Mouse (Mus musculus) 3134 (cell line): Measurements from ENCODE around the gene Snrpg.
A peak's percentile ranks its signal among the peaks of the same experiment; 100 is the strongest.
"Not testable (repeated sequence)": the region's sequence is repeated elsewhere in the genome, so short reads cannot be mapped to it uniquely, and the experiment has no call there.

Experiments used
- DNase-seq: peaks from one replicate; pipeline ENCODE4 v3.0.0-alpha.2; 2011; ENCODE audit warnings: low spot score; ENCODE audit not compliant: insufficient read length; ENCODE audit errors: extremely low read depth

Snrpg gene

DNA sequence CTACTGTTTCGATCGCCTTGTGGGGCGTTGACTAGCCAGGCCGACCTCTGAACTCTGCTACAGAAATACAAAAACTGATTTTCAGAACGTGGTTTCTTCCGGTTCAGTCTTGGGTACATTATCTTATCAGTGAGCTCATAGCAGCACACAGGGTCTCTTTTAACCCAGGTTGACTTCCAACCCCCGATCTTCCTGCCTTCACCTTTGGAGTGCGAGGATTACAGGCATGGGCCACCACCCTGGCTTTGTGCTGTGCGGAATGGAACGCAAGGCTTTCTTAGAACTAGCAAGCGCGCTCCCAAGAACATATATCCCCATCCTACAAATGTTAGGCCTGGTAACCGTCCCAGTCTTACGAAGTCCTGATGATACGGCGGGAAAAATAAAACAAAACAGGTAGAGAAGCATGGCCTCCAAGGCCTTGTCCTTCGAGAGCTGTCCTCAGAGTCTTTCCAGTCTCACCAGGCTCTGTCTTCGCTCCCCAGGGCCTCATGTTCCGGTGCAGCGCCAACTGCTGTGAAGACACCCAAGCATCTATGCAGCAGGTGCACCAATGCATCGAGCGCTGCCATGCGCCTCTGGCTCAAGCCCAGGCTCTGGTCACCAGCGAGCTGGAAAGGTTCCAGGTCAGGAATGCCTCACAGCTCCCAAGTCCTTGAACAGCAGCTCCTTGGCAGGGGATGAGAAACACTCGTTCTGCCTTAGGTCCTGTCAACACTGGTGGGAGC is 4.8 kb upstream of the Snrpg start:
- DNase-seq, result peak; percentile 69

DNA sequence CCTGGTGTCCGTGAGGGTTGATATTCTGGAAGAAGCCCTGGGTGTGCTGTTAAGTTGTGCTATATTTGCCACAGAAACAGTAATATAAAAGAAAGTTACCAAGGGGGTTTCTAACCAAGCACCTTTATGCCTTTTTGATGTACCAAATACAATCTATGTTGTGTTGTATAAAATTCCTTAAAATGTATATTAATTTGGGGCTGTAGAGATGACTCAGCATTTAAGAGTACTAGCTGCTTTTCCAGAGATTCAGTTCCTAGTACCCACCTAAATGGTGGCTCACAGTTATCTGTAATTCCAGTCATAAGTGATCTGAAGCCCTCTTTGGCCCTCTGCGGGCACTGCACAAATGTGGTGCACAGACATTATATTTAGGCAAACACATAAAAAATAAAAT is 4.3 kb upstream of the Snrpg start:
- DNase-seq, result no peak

DNA sequence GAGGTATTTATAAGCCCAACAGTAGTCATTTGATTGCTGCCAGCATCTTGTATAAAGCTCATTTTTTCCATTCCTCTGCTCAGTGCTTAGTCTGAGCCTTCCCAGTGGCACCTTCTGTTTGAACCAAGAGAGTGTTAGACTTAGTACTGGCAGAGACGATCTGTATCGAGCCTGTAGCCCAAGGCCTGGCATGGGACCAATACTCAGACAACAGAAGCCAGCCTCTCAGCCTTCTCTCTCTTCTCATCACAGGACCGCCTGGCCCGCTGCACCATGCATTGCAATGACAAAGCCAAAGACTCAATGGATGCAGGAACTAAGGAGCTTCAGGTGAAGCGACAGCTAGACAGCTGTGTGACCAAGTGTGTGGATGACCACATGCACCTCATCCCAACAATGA is 2.6 kb upstream of the Snrpg start:
- no peak for DNase-seq

DNA sequence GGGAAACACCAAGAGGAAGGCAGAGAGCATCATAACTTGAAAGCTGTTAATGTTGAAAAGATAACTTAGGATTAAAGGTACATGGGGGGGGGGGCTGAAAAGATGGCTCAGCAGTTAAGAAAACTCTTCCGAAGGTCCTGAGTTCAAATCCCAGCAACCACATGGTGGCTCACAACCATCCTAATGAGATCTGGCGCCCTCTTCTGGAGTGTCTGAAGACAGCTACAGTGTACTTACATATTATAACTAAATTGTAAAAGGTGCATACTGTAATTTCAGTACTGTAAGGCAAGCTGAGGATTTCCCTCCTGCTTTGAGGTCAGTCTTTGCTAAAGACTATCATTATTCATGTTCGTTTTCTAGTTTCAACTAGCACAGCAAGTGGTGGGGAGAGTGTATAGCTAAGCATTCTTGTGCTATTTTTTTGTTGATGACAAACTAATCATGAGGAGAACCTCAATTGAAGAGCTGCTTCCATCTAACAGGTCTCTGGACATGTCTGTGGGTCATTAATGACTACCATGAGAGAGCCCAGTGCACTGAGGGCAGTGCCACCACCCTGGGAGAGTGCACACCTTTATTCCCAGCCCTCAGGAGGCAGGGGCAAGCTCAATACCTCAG is 901 bp upstream of the Snrpg start:
- no peak for DNase-seq

DNA sequence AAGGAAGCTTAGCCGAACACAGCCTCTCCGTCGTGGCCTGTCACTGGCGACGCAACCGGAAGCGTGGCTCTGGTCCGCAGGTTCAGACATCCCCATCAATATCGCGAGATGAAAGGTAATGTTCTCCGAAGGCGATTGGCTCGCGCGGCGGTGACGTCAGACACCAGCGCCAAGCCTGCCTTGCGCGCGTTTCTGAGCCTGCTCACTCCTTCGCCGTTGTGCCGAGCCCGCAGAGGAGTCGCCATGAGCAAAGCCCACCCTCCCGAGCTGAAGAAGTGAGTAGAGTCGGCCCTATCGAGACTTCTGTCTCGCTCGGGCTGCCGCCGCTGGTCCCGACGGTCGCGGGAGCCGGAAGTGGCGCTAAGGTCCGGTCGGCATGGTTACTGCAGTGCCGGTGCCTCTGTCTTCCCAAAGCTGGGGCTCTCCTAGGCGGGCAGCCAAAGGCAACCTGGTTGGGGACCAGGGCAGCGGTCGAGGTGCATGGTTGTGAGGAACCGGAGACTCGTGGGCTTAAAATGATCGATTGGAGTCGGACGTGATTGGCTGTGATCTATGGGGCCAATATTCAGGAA is 322 bp downstream of the Snrpg start:
- DNase-seq, result peak; percentile 93

DNA sequence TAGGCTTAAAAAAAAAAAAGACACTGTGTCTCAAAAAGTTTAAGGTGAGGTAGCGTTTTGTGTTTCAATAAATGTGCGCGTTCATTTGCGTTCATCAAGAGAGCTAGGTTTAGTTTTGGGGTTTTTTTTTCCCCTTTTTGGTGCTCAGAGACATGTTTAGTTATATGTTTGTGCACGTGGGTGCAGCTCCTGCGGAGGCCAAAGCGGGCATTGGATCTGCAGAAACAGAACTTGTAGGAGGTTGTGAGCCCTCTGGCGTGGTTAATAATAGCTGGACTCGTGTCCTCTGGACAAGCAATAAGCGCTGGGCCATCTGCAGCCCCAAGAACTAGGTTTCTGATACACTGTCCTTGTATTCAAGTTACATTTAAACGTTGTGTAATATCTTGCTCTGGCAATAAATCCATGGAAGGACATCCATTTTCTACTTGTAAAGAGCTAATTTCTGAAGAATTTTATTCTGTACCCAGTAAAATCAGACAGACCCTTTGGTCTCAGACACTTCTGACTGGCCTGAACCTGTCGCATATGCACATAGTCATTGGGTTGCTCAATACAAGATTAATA is 929 bp downstream of the Snrpg start:
- no peak for DNase-seq

DNA sequence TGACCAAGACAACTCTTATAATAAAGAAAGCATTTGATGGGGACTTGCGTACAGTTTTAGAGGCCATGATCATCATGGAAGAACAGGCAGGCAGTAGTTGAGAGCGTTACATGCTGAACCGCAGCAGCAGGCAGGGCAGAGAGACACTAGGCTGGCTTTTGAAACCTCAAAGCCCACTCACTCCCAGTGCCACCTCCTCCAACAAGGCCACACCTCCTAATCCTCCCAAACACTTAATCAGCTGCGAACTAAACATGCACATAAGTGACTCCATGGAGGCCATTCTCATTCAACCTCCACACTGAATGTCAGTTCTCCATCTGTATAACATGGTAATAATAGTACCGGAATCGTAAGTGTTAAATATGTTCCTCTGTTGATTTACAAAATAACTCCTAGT is 2.5 kb downstream of the Snrpg start:
- DNase-seq, result no peak

DNA sequence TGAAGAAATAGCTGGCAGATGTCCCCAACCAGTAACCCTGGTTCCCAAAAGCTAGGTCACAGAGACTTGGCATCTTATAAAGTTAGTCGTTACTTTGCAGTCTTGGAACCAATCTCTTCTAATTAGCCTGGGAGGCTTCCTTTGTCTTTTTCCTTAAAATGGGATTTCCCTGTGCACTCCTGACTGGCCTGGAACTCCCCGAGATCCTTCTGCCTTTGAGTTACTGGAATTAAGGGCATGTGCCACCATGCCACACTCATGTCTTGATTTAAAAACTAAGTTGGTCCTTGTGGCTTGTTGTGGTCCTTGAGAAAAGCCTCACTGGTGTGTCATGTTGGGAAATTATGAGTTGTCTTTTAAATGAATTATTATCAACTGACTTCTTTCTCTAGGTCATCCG is 7.2 kb downstream of the Snrpg start:
- DNase-seq, result no peak

DNA sequence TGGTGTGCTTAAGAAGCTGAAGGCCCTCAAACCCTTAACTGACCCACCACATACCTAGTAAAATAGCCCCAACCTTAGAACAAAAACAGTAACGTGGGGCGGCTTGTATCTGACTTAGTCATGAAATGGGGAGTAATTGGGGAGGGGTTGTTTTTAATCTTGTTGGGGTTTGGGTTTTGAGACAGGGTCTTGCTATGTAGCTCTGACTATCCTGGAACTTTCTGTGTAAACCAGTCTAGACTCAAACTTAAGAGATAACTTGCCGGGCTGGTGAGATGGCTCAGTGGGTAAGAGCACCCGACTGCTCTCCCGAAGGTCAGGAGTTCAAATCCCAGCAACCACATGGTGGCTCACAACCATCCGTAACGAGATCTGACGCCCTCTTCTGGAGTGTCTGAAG is 9.0 kb downstream of the Snrpg start:
- DNase-seq, result not testable (repeated sequence)

DNA sequence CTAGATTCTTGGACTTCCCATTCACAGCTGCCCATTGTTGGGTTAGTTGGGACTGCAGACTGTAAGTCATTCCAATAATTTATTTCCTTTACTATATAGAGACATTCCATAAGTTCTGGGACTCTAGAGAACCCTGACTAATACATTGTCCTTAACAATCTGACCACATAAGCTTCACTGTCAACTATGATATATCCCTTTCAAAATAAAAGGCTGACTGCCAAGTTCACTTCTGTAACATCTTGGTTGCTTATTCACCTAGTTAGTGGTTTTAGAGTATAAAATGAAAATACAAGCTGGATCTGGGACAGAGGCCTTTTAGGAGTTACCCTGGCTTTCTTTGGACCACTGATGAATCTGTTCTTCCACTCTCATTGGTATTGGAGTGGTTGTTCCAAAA is 11.4 kb downstream of the Snrpg start:
- no peak for DNase-seq

DNA sequence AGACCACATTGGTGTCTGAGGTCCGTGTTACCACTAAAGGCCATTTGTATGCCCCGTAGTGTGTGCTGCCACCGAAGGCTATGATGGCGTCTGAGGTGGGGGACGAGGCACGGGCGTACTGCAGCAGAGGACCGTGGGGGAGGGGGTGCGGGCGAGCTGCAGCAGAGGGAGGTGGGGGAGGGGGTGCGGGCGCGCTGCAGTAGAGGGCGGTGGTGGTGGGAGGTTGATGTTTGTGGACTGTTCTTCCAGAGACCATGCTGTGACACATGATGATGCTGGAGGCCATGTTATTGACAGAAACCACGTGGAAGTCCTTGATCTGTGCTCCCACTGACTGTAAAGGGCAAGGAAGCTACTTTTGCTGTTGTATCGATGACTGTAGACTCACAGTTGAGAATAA is 12.3 kb downstream of the Snrpg start:
- no peak for DNase-seq

DNA sequence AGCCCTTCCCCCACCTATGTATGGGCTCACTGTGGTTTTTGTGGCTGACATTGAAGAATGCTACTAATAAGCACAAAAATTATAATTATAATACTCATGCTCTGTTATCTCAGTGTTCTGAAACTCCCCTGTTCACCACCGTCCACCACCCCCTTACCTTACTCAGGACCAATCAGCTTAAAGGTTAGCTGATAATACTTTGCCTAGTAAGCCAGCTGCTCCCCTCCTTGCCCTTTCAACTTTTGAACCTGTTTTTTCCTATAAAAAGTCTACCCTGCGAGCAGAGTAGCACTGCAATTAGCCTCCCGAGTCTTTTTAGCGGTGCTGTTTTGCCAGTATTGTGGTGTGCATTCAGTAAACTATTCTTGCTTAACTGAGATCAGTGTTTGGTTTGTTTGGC is 13.6 kb downstream of the Snrpg start:
- no peak for DNase-seq

DNA sequence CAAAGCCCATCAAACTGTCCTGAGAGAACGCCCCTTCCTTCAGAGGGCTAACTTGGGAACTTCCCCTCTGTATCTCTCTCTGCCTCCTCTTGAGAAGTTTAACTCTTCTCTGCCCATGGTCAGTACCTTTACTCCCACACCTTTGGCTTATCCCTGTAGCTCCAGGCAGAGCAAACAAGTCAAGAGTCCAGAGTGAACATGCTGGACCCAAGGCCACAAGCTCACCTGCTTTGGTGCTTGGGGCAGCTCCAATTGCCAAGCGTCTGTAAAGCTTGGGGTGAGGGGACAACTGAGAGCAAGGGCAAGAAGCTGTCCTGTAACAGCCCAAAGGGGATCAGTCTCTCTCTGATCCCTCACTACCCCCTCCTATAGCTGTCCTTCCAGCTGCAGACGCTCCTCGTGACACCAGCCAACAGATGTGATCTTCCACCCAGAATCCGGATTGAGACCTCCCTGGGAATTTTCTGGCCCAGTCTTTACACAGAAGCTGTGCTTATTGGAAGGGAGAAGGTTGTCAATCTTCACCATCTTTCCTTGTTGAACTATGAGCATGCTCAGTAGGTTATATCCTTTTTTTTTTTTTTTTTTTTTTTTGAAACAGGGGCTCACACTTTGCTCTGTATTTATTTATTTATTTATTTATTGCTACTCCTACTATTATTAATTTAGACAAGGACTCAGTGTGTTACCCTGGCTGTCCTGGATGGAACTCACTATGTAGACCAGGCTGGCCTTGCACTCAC is 14.4 kb downstream of the Snrpg start:
- DNase-seq, result no peak

DNA sequence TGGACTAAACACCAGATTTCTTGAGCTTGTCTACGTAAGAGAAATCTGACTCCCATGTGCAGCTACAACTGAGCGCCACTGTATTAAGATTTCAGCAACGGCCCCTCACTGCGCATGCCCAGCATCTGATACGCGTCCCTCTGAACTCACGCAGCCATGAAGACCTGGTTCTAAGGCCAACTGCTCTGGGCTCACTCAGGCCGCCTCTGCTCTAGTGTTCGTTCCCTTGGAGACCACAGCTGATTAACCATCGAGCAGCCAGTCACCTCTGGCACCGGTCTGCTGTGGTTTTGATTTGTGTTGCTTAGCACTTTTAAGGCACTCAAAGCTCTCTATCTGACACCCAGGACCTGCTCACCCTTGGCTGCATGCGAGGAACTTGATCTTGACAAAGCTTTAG is 16.2 kb downstream of the Snrpg start:
- DNase-seq, result no peak

DNA sequence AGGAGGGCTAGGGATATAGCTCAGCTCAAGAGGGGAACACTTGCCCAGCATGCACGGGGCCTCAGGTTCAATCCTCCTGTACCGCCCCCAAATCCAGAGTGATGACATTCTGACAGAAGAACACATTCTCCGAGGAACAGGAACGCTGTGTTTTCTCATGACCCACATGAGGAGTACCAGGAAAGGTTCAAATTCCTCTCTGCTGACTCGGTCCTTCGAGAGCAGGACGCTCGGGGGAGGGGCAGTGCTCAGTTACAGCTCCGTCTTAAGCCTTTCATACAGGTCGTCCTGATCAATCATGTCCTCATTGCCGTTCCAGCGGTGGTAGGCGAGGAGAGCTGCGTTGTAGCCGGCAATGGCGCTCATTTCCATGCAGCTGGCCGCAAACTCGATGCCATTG is 17.4 kb downstream of the Snrpg start:
- DNase-seq, result no peak

DNA sequence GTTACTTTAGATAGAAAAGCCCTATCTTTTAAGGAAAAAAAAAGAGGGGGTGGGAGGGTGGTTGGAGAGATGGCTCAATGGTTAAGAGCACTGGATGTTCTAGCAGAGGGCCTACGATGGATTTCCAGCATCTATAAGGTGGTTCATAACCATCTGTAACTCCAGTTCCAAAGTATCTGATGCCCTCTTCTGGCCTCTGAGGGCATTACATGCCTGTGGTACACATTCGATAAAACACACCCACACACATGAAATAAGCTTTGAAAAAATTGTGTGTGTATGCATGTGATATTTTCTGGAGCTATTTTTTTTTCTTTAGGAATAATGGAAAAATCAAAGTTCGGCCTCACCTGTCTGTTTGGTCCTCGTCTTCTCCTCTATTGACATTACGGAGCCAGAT is 20.2 kb downstream of the Snrpg start:
- DNase-seq, result no peak

DNA sequence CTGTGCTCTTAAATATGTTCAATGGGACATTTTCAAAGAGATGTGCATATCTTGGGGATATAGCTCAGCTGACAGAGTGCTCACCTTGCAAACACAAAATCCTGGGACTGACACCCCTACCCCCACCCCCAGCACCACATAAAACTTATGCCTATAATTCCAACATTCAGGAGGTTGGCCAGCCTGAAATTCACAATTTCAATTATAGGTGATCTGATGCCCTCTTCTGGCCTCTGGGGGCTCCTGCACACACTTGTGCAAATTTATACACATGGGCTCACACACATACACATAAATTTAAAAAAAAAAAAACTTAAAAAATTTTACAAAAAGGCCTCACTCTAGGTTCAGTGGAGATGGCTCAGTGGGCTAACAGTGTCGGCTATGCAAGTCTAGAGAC is 22.1 kb downstream of the Snrpg start:
- no peak for DNase-seq

DNA sequence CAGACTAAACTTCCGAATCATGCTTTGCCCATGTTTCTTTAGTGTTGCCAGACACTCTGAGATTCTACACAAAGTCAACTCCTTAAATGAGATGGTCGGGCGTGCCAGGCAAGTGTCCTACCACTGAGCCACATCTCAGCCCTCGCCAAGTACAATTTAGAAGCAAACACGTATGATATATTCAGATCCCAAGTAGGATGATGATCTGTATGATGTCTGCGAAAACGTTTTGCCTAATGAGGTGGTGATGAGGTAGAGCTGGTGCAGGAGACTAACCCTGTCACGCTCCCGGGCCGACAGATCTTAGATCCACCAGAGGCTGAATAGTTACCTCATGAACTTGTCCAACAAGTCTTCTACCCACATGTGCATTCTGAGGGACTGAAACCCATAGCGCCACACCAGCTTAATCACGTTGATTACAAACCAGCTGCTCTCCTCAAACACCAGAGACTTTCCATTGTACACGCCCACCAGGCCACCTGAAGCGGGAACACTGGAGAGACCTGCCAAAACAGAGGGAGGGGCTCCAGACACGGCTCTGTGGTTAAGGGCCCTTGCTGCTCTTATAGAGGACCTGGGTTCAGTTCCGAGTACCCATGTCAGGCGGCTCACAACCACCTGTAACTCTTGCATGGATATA is 23.1 kb downstream of the Snrpg start:
- no peak for DNase-seq

DNA sequence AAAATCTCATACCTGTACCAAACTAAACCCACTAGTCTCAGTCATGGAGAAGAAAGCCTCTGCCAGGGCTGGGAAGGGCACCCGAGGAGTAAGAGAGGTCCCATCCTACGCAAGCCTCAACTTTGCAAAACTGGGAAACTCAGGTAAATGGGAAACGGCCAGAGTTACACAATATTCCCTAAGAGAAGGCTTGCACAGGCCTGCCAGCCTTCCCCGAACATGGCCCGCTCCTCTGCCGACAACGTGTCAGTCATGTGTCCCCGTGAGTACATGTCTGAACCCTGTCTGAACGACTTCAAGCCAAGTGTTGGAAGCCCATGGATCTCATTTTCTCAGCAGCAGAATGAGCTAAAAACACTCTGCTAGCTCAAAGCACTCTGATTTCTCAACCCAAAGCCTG is 23.9 kb downstream of the Snrpg start:
- DNase-seq, result no peak

DNA sequence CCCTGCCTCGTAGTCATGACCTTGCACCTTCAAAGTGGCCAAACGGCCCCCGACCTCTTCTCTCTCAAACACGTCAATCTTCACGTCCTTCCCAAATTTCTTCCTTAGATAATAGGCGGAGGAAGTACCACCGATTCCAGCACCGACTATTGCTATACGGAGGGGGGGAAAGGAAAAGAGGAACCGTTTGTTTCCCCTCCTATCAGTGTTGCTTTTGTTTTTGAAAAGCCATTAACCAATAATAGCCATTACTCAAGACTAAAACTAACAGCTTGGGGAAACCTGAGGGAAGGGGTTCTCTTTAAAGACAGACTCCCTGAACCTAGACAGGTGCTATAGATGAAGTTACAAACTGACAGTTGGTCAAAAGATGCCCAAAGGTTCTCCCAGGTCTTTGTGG is 24.9 kb downstream of the Snrpg start:
- DNase-seq, result no peak
